Mouse (Mus musculus) ES-Bruce4 (cell line): ENCODE results near the gene Perp. TPM values are rescaled to one million over a fixed set of nuclear protein-coding genes. Genes with fewer than 3 reads are reported as not detected.
A peak's percentile ranks its signal among the peaks of the same experiment; 100 is the strongest.

ENCODE experiments used
- H3K27ac ChIP-seq: 2 replicates; pipeline ENCODE4 v1.5.1; 2012; ENCODE audit warnings: low read length, inconsistent platforms; ENCODE audit not compliant: insufficient read depth
- H3K27me3 ChIP-seq: 2 replicates; pipeline ENCODE4 v1.6.1; 2012; ENCODE audit warnings: mild to moderate bottlenecking, low read length, inconsistent platforms; ENCODE audit not compliant: control insufficient read depth, poor library complexity, insufficient read depth, severe bottlenecking
- H3K36me3 ChIP-seq: 2 replicates; pipeline ENCODE4 v1.6.1; 2012; ENCODE audit warnings: inconsistent platforms, mild to moderate bottlenecking, low read length, moderate library complexity; ENCODE audit not compliant: control insufficient read depth, poor library complexity, insufficient read depth, severe bottlenecking
- H3K4me1 ChIP-seq: one replicate; pipeline ENCODE4 v1.8.1; 2011; ENCODE audit warnings: low read length; ENCODE audit not compliant: control insufficient read depth, insufficient read depth
- H3K4me3 ChIP-seq: 2 replicates; pipeline ENCODE4 v1.5.1; 2011; ENCODE audit warnings: low read depth, mild to moderate bottlenecking, low read length
- H3K9ac ChIP-seq: 2 replicates; pipeline ENCODE4 v1.6.1; 2012; ENCODE audit warnings: low read depth, mild to moderate bottlenecking, inconsistent platforms; ENCODE audit not compliant: poor library complexity, severe bottlenecking
- H3K9me3 ChIP-seq: replicated peaks from 2 replicates; pipeline ENCODE4 v1.6.1; 2012; ENCODE audit warnings: mild to moderate bottlenecking, low read length, inconsistent platforms; ENCODE audit not compliant: control insufficient read depth, poor library complexity, insufficient read depth, severe bottlenecking
- CTCF ChIP-seq: IDR thresholded peaks from one replicate; pipeline ENCODE4 v1.8.1; 2011; ENCODE audit warnings: low read depth, low read length
- EP300 ChIP-seq: IDR thresholded peaks from 2 replicates; pipeline ENCODE4 v1.6.1; 2011; ENCODE audit warnings: low read depth, low read length; ENCODE audit not compliant: insufficient read depth
- POLR2A ChIP-seq: IDR thresholded peaks from one replicate; pipeline ENCODE4 v1.8.1; 2011; ENCODE audit warnings: low read length; ENCODE audit not compliant: insufficient read depth
- polyA plus RNA-seq: library from polyadenylated mRNA; stranded (reverse); fragments of >200 nt; gene quantifications from 2 replicates; pipeline ENCODE4 v1.2.4, GENCODE M21; 2011; ENCODE audit warnings: low read depth; ENCODE audit not compliant: missing spikeins, insufficient read depth, insufficient read length

Gene Perp
- polyA plus RNA-seq = 133 and 138 TPM in 2 replicates

DNA sequence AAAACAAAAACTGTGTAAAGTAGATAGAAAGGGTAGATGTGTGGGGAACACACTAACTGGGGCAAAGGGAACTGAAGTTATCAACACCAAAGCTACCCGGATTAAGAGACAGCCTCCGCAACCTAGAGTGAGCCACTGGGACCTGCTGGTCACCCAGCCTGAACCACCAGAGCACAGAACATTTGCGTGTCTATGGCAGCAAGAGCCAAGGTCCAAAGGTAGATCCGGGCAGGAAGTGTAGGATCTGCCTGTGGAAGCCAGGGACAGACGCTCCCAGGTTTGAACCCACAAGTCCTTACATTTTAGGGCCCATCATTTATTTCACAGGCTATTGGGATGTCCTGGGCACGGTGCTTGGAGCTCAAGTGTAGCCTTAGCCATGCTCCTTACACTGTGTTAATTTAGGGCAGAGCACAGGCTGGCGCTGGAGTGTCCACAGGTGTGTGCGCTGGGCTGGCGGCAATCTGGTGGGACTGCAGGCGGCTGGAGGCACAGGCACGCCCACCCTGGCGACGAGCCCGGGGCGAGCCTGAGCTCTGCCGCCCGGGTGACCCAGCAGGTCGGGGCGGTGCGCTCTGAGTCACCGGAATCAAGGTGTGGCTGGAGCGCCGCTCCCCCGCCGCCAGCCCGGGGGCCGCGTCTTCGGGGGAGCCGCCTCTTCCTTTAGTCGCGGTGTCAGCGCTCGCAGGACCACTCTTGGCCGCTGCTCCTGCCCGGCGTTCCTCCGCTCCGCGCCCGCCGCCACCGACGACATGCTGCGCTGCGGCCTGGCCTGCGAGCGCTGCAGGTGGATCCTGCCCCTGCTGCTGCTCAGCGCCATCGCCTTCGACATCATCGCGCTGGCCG, at the start of gene Perp:
Perp (plus strand) TSS at position 580 of the 846 bp plus-strand sequence.
- Histone ChIP-seq H3K36me3 (no peaks in the 10 kb centered on the region), H3K27ac (peak within 1 kb of the TSS; percentile 19; the same call in 1 of the 2 replicates), H3K4me1 (no peaks in the 10 kb centered on the region), H3K9ac (peak within 1 kb of the TSS; percentile 63), H3K9me3 (no peaks in the 10 kb centered on the region), H3K27me3 (no peaks in the 10 kb centered on the region), H3K4me3 (peak within 1 kb of the TSS; percentile 68)
- TF ChIP-seq POLR2A = no peak
- no peak for TF ChIP-seq EP300
- TF ChIP-seq CTCF = no peak

DNA sequence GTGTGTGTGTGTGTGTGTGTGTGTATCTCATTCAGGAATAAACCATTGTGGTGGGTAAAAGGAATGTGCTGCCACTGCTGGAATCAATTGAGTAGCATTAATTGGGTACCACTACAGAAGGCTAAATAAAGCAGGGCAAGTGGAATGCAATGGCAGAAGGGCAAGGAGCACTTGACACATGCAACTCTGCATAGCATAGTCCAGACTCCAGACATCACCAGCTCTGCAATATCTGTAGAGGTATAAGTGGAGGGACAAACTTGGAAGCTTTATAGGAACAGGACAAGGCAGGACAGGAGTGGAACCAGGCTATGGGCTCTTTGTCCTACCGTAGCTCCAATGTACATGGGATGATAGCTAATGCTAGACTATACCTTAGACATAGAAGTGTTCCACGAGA, 33.1 kb upstream of the Perp start:
- Histone ChIP-seq H3K27me3 (no peaks in the 10 kb centered on the region), H3K4me1 (no peaks in the 10 kb centered on the region), H3K9me3 (no peaks in the 10 kb centered on the region), H3K9ac (no peak overlapping the region), H3K4me3 (no peak overlapping the region), H3K27ac (no peak overlapping the region), H3K36me3 (no peaks in the 10 kb centered on the region)
- TF ChIP-seq POLR2A (no peak), EP300 (no peak), CTCF (no peak)

DNA sequence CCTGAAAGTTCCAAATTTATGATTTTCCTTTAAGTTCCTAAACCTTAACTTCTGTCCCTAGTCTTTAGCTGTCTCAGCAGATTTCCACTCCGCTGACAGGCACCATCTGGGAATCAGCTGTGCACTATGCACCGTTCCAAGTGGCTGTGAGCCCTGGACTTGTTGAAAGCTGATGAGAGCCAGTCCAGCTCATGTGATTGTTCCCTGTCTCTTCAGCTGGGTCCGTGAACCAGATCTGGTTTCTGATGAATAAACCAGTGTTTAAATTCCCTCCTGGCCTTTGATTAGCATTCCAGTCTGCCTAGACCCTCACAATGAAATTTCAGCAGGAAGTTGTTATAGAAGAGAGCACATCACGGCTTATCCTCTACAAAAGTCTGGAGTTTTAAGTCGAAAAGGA, 28.3 kb upstream of the Perp start:
- Histone ChIP-seq H3K27me3 (no peaks in the 10 kb centered on the region), H3K9ac (no peak overlapping the region), H3K4me1 (no peaks in the 10 kb centered on the region), H3K4me3 (no peak overlapping the region), H3K36me3 (no peaks in the 10 kb centered on the region), H3K27ac (no peak overlapping the region), H3K9me3 (no peaks in the 10 kb centered on the region)
- TF ChIP-seq POLR2A (no peak), CTCF (no peak), EP300 (no peak)

DNA sequence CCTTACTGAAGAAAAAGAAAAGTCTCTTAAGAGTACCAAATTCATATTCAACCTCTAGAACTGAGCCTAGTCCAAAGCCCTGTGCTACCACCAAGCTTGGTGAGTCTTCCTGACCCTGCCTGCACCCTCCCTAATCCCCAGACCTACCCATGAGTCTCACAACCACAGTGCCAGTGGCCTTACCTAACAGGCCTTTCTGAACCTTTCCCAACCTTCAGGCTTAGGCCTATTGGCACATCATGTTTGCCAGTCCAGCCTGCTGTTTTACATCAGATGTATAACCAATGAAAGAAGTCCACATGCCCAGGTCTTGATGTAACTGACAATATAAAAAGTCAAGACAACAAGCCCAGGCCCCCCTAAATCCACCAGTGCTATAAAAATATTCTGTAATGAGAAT, 19.7 kb upstream of the Perp start:
- Histone ChIP-seq H3K27ac (no peak overlapping the region), H3K4me1 (no peaks in the 10 kb centered on the region), H3K36me3 (no peaks in the 10 kb centered on the region), H3K9ac (no peak overlapping the region), H3K27me3 (no peaks in the 10 kb centered on the region), H3K9me3 (no peaks in the 10 kb centered on the region), H3K4me3 (no peak overlapping the region)
- TF ChIP-seq CTCF = no peak
- no peak for TF ChIP-seq EP300
- TF ChIP-seq POLR2A = no peak

DNA sequence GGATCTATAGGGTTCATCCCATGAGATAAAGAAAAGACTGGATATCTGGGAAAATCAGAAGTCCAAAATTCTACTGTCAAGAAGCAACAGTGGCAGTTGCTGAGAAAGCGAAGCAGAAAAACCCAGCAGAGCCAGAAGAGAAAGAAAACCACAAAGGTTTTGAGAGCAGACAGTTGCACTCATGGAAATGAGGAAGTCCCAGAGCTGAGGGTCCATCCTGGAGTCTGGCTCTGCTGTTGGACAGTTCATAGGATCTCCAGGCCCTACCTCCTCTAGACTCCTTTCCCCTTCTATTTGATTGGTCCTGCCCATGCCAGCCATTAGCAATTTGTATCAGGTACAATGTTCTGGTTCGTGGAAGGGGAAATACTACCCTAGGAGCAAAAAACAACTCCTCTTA, 18.7 kb upstream of the Perp start:
- Histone ChIP-seq H3K9me3 (no peaks in the 10 kb centered on the region), H3K36me3 (no peaks in the 10 kb centered on the region), H3K27ac (no peak overlapping the region), H3K27me3 (no peaks in the 10 kb centered on the region), H3K4me3 (no peak overlapping the region), H3K4me1 (no peaks in the 10 kb centered on the region), H3K9ac (no peak overlapping the region)
- TF ChIP-seq POLR2A (no peak), CTCF (no peak), EP300 (no peak)

DNA sequence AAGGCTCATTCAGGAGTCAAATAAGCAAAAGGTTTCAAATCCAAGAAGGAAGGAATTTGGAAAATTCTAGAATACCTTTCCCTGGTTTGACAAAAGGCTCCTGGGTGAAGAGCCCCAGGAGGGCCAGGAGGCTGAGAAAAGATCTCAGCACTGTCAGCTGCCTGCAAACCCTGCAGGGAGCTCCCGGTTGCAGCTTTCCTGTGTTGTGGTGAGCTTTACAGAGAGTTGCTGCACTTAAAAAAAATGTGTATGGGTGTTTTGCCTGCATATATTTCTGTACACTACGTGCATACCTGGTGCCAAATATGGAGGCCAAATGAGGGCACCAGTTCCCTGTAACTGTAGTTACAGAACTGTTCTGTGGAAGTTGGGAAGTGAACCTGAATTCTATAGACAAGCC, 16.9 kb upstream of the Perp start:
- Histone ChIP-seq H3K9me3 (no peaks in the 10 kb centered on the region), H3K27me3 (no peaks in the 10 kb centered on the region), H3K9ac (no peak overlapping the region), H3K4me3 (no peak overlapping the region), H3K27ac (no peak overlapping the region), H3K4me1 (no peaks in the 10 kb centered on the region), H3K36me3 (no peaks in the 10 kb centered on the region)
- TF ChIP-seq EP300 = no peak
- no peak for TF ChIP-seq CTCF
- no peak for TF ChIP-seq POLR2A
